Mouse (Mus musculus) erythroblast, adult 5-6 weeks (primary cell): ENCODE results near the gene Nek9. TPM values are rescaled to one million over a fixed set of nuclear protein-coding genes. Genes with fewer than 3 reads are reported as not detected.
A peak's percentile ranks its signal among the peaks of the same experiment; 100 is the strongest.

ENCODE experiments used
- ATAC-seq: replicated peaks from 2 replicates; pipeline ENCODE4 v1.8.0; 2016; ENCODE audit warnings: moderate number of reproducible peaks, mild to moderate bottlenecking, moderate TSS enrichment, inconsistent platforms; ENCODE audit not compliant: poor library complexity, low FRiP score, severe bottlenecking
- total RNA-seq, 2 experiments: library from RNA; stranded (forward) in 1 of 2; stranded (reverse) in 1 of 2; fragments of 150-400 nt in 1 of 2; fragments of 200-764, 138-1000 nt in 1 of 2; gene quantifications; 2 replicates each; pipeline versions ENCODE4 v1.2.3 to v1.2.4; 2015 to 2017; ENCODE audit warnings: low replicate concordance in 2 of 2

Nek9 gene
- 5.8 and 11.5 TPM in 2 replicates for total RNA-seq (2015; ENCODE audit: low replicate concordance)
- 5.9 and 10.5 TPM in 2 replicates for total RNA-seq (2017; ENCODE audit: low replicate concordance)

DNA sequence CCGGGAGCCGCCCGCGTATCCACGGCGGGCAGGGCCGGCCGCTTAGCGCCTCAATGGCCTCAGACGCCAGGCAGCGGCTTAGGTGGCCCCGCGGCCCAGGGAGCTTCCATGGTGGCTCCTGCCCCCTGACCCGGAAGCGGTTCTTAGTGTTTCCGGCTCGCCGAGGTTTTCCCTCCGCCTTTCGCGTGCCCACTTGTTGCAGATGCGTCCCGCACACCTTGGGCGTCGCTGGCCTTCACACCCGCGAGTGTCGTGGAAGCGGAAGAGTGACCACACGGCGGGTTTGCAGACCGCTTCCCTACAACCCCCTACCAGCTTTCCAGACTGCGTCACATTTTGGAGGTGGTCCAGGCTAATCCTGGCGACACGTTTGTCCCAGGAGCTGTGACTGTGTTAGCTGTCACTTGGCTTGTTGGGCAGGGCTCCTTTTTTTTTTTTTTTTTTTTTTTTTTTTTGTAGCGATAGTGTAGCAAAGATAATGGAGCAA is at the start of gene Nek9:
Nek9 (minus strand) TSS at position 120 of the 487 bp plus-strand sequence.
- ATAC-seq, result peak; percentile 95

DNA sequence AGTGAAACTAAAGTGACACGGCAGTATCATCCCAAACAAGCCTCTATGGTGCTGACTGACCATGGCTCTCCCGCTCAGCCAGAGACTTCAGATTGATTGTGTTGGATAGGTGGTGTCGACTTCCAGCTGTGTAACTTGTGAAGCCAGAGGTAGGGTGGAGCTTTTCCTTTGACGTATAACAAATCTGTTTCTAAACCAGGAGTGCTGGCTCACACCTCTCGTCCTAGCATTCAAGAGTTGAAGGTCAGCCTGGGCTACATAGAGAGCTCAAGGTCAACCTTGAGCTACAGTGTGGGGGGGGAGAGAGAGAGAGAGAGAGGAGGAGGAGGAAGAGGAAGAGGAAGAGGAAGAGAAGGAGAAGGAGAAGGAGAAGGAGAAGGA is 46.8 kb upstream of the Nek9 start:
- no peak for ATAC-seq

DNA sequence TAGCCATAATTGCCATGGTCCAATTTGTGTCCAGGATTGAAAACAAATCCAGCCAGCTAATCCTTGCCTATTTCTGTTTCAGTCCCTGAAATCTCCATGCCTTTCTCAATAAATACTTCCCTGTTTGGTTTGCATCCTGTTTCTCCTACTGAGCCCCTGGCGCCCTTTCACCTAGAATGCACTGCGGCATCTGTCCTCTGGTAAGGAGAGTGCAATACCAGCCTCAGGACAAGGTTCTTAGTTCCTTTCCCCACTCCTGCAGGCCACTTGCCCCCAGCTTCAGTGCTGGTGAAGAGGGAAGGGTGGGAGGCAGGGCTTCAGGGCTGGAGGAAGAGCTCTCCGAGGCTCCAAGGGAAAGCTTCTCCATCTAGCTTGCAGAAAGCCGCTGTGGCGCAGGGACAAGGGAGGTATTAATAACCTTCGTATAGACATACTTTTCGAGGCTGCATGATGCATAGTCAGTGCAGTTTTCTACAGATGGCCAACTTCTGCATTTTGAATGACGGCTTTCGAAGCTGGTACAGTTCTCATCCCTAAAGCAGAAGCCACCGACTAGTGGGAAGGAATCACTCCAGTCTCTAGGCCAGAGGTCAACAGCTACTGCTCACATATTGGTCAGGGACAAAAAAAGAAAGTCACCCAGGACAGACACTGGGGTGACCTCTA is 46.3 kb upstream of the Nek9 start:
- no peak for ATAC-seq

GRCm38 (mm10) chr12:85382761-85383680 is 43.9 kb upstream of the Nek9 start:
- no peak for ATAC-seq

- no peak for ATAC-seq
These were observed 42.4 kb upstream of the Nek9 start for GRCm38 (mm10) chr12:85381570-85381969.

GRCm38 (mm10) chr12:85380942-85381341 is 41.8 kb upstream of the Nek9 start:
- no peak for ATAC-seq

- ATAC-seq, result no peak
These were observed 41.1 kb upstream of the Nek9 start for GRCm38 (mm10) chr12:85380308-85380707.

- ATAC-seq, result no peak
These were observed 39.1 kb upstream of the Nek9 start for GRCm38 (mm10) chr12:85378271-85378670.

- peak; percentile 95 for ATAC-seq
These were observed 35.6 kb upstream of the Nek9 start, which contains the start of gene Tmed10 for GRCm38 (mm10) chr12:85374561-85375272. Gene Tmed10 (minus strand): TSS chr12:85374847.

GRCm38 (mm10) chr12:85373591-85374560 is 34.7 kb upstream of the Nek9 start:
- ATAC-seq, result peak; percentile 80

DNA sequence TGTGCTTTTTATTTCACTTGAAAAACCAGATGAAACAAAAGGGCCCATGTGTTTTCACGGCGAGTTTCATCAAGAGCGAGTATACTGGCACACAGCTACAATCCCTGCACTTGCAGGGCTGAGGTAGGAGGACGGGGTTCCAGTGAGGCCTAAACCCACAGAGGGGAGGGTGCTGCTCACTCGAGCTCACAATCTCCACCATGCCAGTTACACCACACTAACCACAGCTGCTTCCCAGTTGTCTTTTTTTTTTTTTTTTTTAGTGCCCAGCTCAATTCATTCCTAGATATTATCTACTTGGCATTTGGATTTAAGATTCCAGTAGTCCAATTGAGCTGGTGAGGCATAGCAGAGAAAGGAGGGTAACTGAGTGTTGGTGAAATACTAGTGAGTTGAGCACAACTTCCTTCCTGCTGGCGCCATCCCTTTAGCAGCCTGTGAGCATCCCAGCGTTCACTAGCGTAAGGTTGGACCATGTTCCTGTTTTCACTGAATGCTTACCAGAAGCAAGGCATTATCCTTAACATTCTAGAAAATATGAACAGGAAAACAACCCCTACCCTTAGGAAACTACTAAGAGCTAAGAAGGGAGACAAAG is 33.0 kb upstream of the Nek9 start:
- no peak for ATAC-seq

DNA sequence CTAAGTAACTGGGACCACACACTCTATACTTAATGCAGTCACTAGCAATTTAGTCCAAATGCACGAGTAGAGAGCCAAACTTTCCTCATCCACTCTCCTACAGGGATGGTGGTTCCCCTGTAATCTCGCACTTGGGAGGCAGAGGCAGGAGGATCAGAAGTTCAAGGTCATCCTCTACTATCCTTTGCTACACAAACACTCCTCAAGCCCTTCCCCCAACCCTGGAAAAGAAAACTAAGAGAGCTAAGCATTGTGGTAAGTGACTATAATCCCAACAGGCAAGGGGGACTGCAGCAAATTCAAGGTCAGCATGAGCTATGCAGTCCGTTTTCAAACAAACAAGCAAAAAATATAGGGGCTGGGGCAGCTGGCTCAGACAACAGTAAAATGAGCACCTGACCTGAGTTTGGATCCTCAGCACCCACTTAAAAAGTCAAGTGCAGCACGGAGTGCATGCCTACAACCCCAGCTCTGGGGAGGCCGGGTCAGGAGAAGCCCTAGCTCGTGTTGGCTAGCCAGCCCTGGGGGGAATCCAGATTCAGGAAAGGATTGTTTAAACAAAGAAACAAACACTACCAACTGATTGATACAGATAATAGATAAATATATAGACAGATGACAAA is 29.4 kb upstream of the Nek9 start:
- ATAC-seq, result no peak

- ATAC-seq, result no peak
These were observed 27.1 kb upstream of the Nek9 start for GRCm38 (mm10) chr12:85366271-85366670.

DNA sequence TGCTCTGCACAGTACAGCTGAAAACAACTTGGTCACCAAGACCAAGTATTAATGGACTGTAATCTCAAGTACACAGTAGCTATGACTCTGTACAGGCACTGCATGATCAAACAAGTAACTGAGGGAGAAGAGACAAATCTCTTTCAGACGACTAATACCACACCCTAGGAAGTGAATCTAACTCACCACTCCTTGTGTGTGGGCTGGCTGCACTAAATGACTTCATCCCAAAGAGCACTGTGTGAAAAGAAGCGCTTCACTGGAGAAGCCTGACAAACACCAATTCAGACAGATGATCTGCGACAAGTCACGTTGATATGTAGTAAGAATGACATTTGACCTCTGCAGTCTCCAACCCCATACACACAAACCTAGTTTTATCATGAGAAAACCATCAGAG is 23.3 kb upstream of the Nek9 start:
- no peak for ATAC-seq

DNA sequence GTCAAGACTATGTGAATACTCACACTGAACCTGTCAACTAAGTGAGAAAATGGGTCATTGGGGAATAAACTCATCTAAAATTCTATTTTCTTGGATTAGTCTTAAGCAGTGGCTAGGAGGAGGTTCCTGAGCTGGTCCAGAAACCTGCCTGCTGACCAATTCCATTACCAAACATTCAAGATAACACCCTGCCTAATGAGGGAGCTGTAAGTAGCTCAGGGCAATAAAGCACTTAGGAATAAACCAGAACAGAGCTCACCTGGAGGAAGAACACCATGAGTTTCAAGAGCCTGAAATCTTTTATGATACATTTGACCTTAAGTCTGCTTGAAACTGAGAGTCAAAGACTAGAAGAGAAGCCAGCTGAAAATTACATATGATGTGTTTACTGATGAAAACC is 22.4 kb upstream of the Nek9 start:
- ATAC-seq, result no peak

DNA sequence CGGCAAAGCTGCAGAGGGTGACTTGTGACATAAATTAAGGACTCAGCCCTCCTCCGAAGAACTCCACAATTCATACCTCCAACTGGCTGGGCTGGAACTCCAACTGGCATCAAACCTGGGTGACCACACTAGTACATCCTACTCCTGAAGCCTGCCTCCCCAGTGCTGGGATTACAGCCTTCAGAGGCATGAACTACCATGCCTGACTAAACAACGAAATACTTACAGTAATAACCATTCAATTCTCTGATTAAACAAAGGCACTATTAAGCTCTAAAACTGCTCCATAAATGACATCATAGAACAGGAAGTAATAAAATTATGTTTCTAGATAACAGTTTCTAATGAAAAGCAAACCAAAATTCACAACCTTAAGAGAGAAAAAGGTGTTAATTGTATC is 22.0 kb upstream of the Nek9 start:
- no peak for ATAC-seq

GRCm38 (mm10) chr12:85354061-85354460 is 14.9 kb upstream of the Nek9 start:
- ATAC-seq, result no peak
